Mouse (Mus musculus) liver, adult 2 months (tissue): ENCODE results near the gene Tmcc3. TPM values are rescaled to one million over a fixed set of nuclear protein-coding genes. Genes with fewer than 3 reads are reported as not detected.
A peak's percentile ranks its signal among the peaks of the same experiment; 100 is the strongest.

Source experiments
- DNase-seq: peaks from one replicate; pipeline ENCODE4 v3.0.0-alpha.2; 2011; ENCODE audit warnings: low read depth, low spot score; ENCODE audit errors: extremely low read depth
- H3K27ac ChIP-seq: fragments of 200-500 bp; replicated peaks from 2 replicates; pipeline ENCODE4 v1.5.1; 2012; ENCODE audit warnings: low read depth, mild to moderate bottlenecking, control low read depth, inconsistent platforms, low read length; ENCODE audit not compliant: insufficient read depth
- H3K27me3 ChIP-seq: fragments of 200-500 bp; 2 replicates; pipeline ENCODE4 v1.6.1; 2012; ENCODE audit warnings: mild to moderate bottlenecking, moderate library complexity, low read length, inconsistent platforms; ENCODE audit not compliant: control insufficient read depth, insufficient read depth
- H3K36me3 ChIP-seq: fragments of 200-500 bp; 2 replicates; pipeline ENCODE4 v1.6.1; 2012; ENCODE audit warnings: low read length, inconsistent platforms; ENCODE audit not compliant: control insufficient read depth, insufficient read depth
- H3K4me1 ChIP-seq: fragments of 200-500 bp; 2 replicates; pipeline ENCODE4 v1.6.1; 2011; ENCODE audit warnings: low read length; ENCODE audit not compliant: control insufficient read depth, insufficient read depth
- H3K4me3 ChIP-seq: fragments of 200-500 bp; 2 replicates; pipeline ENCODE4 v1.5.1; 2011; ENCODE audit warnings: low read depth, mild to moderate bottlenecking, control low read depth, low read length, moderate library complexity; ENCODE audit not compliant: insufficient read depth
- H3K79me2 ChIP-seq: fragments of 200-500 bp; 2 replicates; pipeline ENCODE4 v1.6.1; 2012; ENCODE audit warnings: inconsistent platforms, mild to moderate bottlenecking, low read length, moderate library complexity; ENCODE audit not compliant: control insufficient read depth, insufficient read depth
- H3K9ac ChIP-seq: fragments of 200-500 bp; 2 replicates; pipeline ENCODE4 v1.6.1; 2012; ENCODE audit warnings: low read depth, mild to moderate bottlenecking, control low read depth, inconsistent platforms, low read length
- CTCF ChIP-seq: fragments of 200-500 bp; IDR thresholded peaks from 2 replicates; pipeline ENCODE4 v1.5.1; 2011; ENCODE audit warnings: low read depth, low read length, control low read depth
- POLR2A ChIP-seq: fragments of 200-500 bp; IDR thresholded peaks from 2 replicates; pipeline ENCODE4 v1.6.1; 2011; ENCODE audit warnings: low read length, control low read depth; ENCODE audit not compliant: insufficient read depth; ENCODE audit errors: extremely low read depth
- WGBS: fragments of 180-500 bp; shearing (Covaris S2); methylation state at CpG from one replicate; pipeline ENCODE4 v1.1.7; 2018; 5-methylcytosine and 5-hydroxymethylcytosine counted together
- polyA plus RNA-seq: library from polyadenylated mRNA; depleted of rRNA; stranded (reverse); fragments of >200 nt; gene quantifications from 2 replicates; pipeline ENCODE4 v1.2.3, GENCODE M21; 2012; rRNA removed
- total RNA-seq: library from RNA; depleted of rRNA; stranded (reverse); fragments of >200 nt; gene quantifications from 2 replicates; pipeline ENCODE4 v1.2.3, GENCODE M21; 2014; rRNA removed

Tmcc3 gene
- total RNA-seq = 6.0 and 7.9 TPM in 2 replicates
- polyA plus RNA-seq = 3.2 and 3.8 TPM in 2 replicates

DNA sequence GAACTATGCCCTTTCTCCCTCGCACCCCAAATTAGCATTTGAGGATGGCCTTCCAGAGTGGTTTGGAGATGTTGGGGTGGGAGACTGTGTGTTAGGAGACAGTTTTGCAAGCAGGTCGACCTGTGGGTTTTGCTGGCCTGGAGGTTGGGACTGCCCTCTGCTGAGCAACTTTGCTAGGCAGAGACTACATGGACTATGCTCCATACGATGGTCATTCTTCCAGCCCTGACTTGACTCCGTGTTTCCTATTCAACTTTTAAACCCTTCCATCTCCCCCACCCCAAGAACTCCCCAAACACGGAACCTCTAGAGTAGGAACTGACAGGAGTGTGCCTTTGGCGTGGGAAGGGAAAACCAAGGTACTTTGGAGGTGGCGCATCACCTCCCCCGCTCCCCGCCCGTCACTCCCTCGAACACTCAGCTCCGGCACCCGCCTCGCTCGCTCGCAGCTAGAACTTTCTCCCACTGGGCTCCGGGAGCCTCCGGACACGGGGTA, at the start of gene Tmcc3:
Tmcc3 (plus strand) TSS at position 439 of the 496 bp plus-strand sequence.
- Histone ChIP-seq H3K4me1 (no peaks in the 10 kb centered on the region), H3K27me3 (peaks cover 17% of the 10 kb centered on the region), H3K4me3 (peak within 1 kb of the TSS; percentile 68), H3K9ac (peak within 1 kb of the TSS; percentile 69), H3K36me3 (no peaks in the 10 kb centered on the region), H3K79me2 (no peaks in the 10 kb centered on the region), H3K27ac (no peak within 1 kb of the TSS)
- no peak for TF ChIP-seq POLR2A
- TF ChIP-seq CTCF = no peak
- DNase-seq = no peak
- 6% methylated on average over 19 of the region's 19 CpGs for WGBS

DNA sequence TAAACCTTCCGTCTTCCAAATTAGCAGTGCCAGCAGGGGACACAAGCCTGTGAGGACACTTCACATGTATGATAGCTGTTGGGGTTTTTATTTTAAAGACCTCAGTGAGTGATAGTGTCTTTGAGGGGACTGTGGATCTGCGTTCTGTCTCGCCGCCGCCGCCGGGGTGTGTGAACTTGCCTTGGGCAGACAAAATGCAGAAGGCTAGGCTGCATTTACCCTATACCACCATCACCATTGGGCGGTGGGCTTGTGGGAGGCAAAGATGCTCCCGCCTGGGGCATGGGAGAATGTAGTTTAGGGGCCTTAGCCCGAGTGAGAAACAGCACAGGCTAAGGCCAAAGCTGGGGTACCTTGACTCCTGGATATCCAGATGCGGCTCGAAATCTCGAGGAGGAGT, 49.1 kb upstream of the Tmcc3 start:
- H3K79me2 ChIP-seq = no peaks in the 10 kb centered on the region
- no peak for DNase-seq
- WGBS = 90% methylated on average over 13 of the region's 13 CpGs
- H3K27me3 ChIP-seq = 0 out of 2 replicates have a peak, but pooled peaks cover 2% of the 10 kb centered on the region
- TF ChIP-seq CTCF (no peak), POLR2A (no peak)
- no peak overlapping the region for H3K4me3 ChIP-seq
- H3K27ac ChIP-seq = no peak overlapping the region
- no peak overlapping the region for H3K9ac ChIP-seq
- no peaks in the 10 kb centered on the region for H3K4me1 ChIP-seq
- H3K36me3 ChIP-seq = no peaks in the 10 kb centered on the region

DNA sequence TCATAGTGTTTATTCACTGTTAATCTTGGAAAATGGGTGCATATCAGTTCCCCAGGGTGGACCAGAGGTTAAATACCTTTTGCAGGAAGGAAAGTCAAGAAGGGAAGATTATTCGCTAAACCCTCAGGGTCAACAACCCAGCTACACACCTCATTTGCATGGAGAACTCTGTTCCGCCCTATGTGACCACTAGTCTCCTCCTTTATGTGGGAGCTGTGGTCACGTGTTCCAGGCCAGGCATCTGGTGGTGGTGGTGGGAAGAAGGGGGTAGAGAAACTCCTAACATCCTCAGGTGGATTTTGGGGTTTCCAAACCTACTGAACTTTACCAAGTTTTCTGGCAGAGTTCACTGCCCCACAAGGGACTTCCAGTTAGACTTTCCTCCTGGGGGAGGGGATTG, 48.5 kb upstream of the Tmcc3 start:
- Histone ChIP-seq H3K4me1 (no peaks in the 10 kb centered on the region), H3K9ac (no peak overlapping the region), H3K79me2 (no peaks in the 10 kb centered on the region), H3K27ac (no peak overlapping the region), H3K4me3 (no peak overlapping the region), H3K27me3 (0 out of 2 replicates have a peak, but pooled peaks cover 2% of the 10 kb centered on the region), H3K36me3 (no peaks in the 10 kb centered on the region)
- TF ChIP-seq POLR2A (no peak), CTCF (no peak)
- DNase-seq = no peak
- 77% methylated on average over 3 of the region's 3 CpGs for WGBS

- Histone ChIP-seq H3K4me3 (no peak overlapping the region), H3K27me3 (0 out of 2 replicates have a peak, but pooled peaks cover 2% of the 10 kb centered on the region), H3K4me1 (no peaks in the 10 kb centered on the region), H3K9ac (no peak overlapping the region), H3K36me3 (no peaks in the 10 kb centered on the region), H3K27ac (no peak overlapping the region), H3K79me2 (no peaks in the 10 kb centered on the region)
- TF ChIP-seq POLR2A (no peak), CTCF (no peak)
- DNase-seq = no peak
- 78% methylated on average over 17 of the region's 17 CpGs for WGBS
Observed at GRCm38 (mm10) chr10:94265656-94266542, 45.9 kb upstream of the Tmcc3 start.

GRCm38 (mm10) chr10:94275321-94275720, 36.4 kb upstream of the Tmcc3 start:
- DNase-seq = no peak
- TF ChIP-seq POLR2A (no peak), CTCF (no peak)
- H3K4me3 ChIP-seq = no peak overlapping the region
- H3K9ac ChIP-seq = no peak overlapping the region
- no peaks in the 10 kb centered on the region for H3K79me2 ChIP-seq
- no peaks in the 10 kb centered on the region for H3K36me3 ChIP-seq
- no peaks in the 10 kb centered on the region for H3K27me3 ChIP-seq
- 19% methylated on average over 3 of the region's 3 CpGs for WGBS
- no peaks in the 10 kb centered on the region for H3K4me1 ChIP-seq
- no peak overlapping the region for H3K27ac ChIP-seq

GRCm38 (mm10) chr10:94276511-94276910, 35.2 kb upstream of the Tmcc3 start:
- DNase-seq = peak; percentile 0
- Histone ChIP-seq H3K36me3 (no peaks in the 10 kb centered on the region), H3K79me2 (no peaks in the 10 kb centered on the region), H3K9ac (no peak overlapping the region), H3K27me3 (no peaks in the 10 kb centered on the region), H3K27ac (no peak overlapping the region), H3K4me1 (no peaks in the 10 kb centered on the region), H3K4me3 (no peak overlapping the region)
- no peak for TF ChIP-seq POLR2A
- TF ChIP-seq CTCF = no peak
- WGBS = 48% methylated on average over 2 of the region's 2 CpGs
